Mouse (Mus musculus) T-helper 1 cell (primary cell): Measurements from ENCODE around the gene Unc13a.

Experiments used
- in situ Hi-C: fragments of 300-600 bp; cut with MboI, MseI; formaldehyde crosslinking; loops from one replicate; pipeline ENCODE4 v1.15.1; 2025; ENCODE audit warnings: high pct_unique_total_duplicates

Gene Unc13a

DNA sequence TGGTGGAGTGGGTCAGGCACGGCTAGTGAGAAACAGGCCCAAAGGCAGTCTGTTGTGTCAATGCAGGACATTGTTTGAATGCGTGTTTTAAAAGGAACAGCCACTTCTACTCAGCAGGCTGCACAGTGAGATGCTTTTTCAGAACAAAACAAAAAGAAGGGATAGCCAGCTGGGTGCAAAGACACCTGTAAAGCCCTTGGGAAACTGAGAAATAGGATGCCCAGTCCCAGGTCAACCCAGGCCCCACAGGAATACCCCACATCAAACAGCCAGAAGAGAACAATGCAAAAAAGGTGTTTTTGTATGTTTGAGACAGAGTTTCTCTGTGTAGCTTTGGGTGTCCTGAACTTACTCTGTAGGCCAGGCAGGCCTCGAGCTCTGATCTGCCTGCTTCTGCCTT lies 82.8 kb downstream of the Unc13a start:
- in situ Hi-C loops, result no loop called here

DNA sequence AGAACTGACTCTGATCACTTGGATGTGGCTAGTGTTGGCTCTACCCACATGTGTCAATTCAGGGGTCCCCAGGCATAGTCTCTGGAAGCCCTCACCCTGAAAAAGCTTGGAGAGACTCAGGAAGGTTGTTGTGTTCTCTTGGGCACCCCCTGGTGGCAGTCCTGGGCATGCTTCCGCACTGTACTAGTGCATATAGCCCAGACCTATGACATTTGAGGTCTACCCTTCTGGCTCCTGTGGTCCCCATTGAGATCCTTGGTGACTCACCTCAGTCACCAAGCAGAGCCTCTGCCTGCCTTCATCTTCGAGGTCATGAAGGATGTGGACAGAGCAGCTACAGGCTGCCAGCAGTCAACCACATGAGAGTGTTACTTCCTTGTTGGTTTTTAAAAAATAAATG lies 84.7 kb downstream of the Unc13a start:
- in situ Hi-C loops, result no loop called here

- in situ Hi-C loops, result no loop called here
Measured at GRCm38 (mm10) chr8:71580201-71580600, 91.4 kb downstream of the Unc13a start.

GRCm38 (mm10) chr8:71579476-71579875 lies 92.1 kb downstream of the Unc13a start:
- in situ Hi-C loops, result no loop called here

GRCm38 (mm10) chr8:71579009-71579408 lies 92.5 kb downstream of the Unc13a start:
- in situ Hi-C loops, result no loop called here

DNA sequence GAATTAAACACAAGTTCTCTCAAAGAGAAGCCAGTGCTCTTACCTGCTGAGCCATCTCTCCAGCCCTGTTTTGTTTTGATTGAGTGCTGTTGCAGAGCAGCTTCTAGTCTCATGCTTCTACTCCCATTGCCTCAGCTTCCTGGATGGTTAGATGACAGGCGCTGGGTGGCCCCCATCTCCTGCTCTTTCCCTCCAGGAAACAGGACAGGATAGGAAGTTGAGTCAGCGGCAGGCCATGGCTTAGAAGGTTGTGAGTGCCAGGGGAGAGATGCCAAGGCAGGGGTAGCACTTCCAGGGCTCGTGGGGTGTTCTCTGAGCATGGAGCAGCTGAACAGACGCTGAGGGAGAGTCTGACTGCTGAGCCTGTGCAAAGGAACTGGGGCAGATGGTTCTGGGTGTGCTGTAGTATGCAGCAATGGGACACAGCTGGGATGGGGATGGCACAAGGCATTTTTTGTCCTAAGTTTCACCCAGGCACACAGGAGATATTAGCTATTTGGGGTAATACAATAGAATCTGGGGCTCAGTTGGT lies 93.6 kb downstream of the Unc13a start:
- in situ Hi-C loops, result no loop called here

- in situ Hi-C loops, result no loop called here
Measured at GRCm38 (mm10) chr8:71575020-71575419, 96.5 kb downstream of the Unc13a start.

DNA sequence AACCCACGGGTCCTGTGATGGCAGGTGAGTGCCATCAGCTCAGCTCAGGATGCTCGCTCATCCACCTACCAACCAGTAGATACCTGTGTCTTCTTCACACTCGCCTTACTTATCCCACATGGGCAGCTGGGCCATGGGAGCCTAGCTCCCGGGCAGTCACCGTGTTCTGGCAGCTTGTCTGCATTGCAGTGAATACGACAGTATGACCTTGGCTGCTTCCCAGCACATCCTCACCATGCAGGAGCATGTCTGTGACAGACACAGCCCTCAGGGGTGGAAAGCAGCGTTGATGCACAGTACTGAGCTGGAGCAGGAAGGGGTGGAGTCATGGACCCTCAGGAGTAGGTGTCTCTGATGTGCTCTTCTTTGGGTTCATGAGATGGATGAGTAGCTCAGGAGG lies 97.1 kb downstream of the Unc13a start:
- in situ Hi-C loops, result no loop called here
